Mouse (Mus musculus): ENCODE results near the gene Crnn. TPM values are rescaled to one million over a fixed set of nuclear protein-coding genes. Genes with fewer than 3 reads are reported as not detected.

Gene Crnn
- polyA plus RNA-seq (2015; fragmentation: Nextera tagmentation; extraction: Ambion mirVana): 0.68 TPM in 1 of 2 replicates, not detected in the other

DNA sequence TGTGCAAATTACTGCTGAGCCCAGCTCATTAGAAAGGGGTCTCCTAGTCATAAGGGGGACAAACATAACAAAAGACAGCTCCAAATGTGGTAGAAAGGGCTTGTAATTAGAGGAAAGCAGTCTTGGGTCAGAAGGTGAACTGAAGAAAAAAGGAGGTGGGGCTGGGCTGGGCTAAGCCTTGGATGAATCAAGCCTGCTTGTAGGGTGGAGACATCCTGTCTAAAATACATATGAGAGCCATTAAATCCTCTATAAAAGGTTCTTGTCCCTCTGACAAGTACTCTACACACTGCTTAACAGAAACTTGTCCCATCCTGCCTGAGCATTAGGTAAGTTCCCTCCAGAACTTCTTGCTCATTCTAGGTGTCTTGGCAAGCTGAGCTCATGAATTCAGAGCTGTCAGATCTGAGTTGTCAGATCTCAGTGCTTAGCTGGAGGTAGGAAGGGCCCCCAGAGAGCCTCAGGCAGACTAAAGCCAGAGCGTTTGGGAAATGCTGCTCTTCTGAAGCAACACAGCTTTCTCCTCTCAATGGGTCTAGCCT, at the start of gene Crnn:
Gene Crnn, plus strand, starts transcription at position 278 of the 542 bp plus-strand sequence.
- no peaks in the 10 kb centered on the region for H3K9me3 ChIP-seq
- no peak within 1 kb of the TSS for H3K4me2 ChIP-seq
- no peaks in the 10 kb centered on the region for H3K4me1 ChIP-seq
- WGBS: 48% methylated on average over 1 of the region's 1 CpGs
- no peak within 1 kb of the TSS for H3K9ac ChIP-seq
- no peak within 1 kb of the TSS for H3K27ac ChIP-seq
- H3K36me3 ChIP-seq: no peaks in the 10 kb centered on the region
- no peak within 1 kb of the TSS for H3K4me3 ChIP-seq (replicated peaks)
- no peaks in the 10 kb centered on the region for H3K27me3 ChIP-seq (replicated peaks)
- peak; percentile 47; the same call in 1 of the 2 replicates for ATAC-seq (ENCODE audit: insufficient read depth, low FRiP score, low read depth)

- no peaks in the 10 kb centered on the region for H3K36me3 ChIP-seq
- H3K9ac ChIP-seq: no peak overlapping the region
- no peak overlapping the region for H3K27ac ChIP-seq
- no peaks in the 10 kb centered on the region for H3K27me3 ChIP-seq (replicated peaks)
- H3K4me3 ChIP-seq (replicated peaks): no peak overlapping the region
- ATAC-seq (ENCODE audit: insufficient read depth, low FRiP score, low read depth): no peak
- H3K9me3 ChIP-seq: no peaks in the 10 kb centered on the region
- H3K4me2 ChIP-seq: no peak overlapping the region
- no peaks in the 10 kb centered on the region for H3K4me1 ChIP-seq
- 62% methylated on average over 2 of the region's 2 CpGs for WGBS
These were observed 48.1 kb upstream of the Crnn start for GRCm38 (mm10) chr3:93096447-93096846.

DNA sequence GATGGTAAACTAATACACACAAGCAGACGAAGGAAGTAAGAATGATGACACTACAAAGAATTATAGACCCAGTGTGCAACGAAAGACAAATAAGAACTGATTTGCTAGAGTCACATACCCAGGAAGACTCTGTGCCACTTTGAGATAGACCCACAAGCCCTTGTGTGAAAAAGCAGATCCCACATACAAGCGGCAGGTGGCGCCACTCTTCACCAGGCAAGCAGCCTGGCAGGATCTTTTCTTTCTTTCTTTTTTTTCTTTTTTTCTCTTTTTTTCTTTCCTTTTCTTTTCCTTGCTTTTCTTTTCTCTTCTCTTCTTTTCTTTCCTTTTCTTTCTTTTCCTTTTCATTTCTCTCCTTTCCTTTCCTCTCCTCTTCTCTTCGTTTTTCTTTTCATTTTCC, 32.9 kb upstream of the Crnn start:
- no peak for ATAC-seq (ENCODE audit: insufficient read depth, low FRiP score, low read depth)
- 35% methylated on average over 5 of the region's 5 CpGs for WGBS
- H3K36me3 ChIP-seq: no peaks in the 10 kb centered on the region
- no peaks in the 10 kb centered on the region for H3K27me3 ChIP-seq (replicated peaks)
- H3K4me2 ChIP-seq: no peak overlapping the region
- no peaks in the 10 kb centered on the region for H3K4me1 ChIP-seq
- no peak overlapping the region for H3K4me3 ChIP-seq (replicated peaks)
- no peak overlapping the region for H3K9ac ChIP-seq
- no peaks in the 10 kb centered on the region for H3K9me3 ChIP-seq
- no peak overlapping the region for H3K27ac ChIP-seq

DNA sequence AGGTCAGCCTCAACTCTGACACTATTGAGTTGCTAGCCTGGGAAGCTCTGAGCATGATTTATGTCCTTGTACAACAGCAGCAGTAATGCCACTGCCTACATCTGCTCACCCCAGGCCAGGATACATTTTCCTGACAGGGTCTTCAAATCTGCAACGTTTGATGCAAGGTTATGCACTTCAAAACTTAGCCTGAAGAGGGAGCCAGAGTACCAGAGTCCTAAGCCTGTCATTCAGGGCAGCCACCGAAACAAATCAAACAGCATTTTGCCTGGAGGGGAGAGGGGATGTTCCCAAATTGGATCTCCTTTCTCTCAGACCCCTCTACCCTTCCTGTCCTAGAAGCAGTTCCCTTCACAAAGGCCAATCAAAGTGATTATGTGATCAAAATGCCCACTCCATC, 30.1 kb upstream of the Crnn start:
- Histone ChIP-seq H3K36me3 (no peaks in the 10 kb centered on the region), H3K4me3 (replicated peaks) (no peak overlapping the region), H3K4me1 (no peaks in the 10 kb centered on the region), H3K9me3 (no peaks in the 10 kb centered on the region), H3K9ac (no peak overlapping the region), H3K27me3 (replicated peaks) (no peaks in the 10 kb centered on the region), H3K27ac (no peak overlapping the region), H3K4me2 (no peak overlapping the region)
- no peak for ATAC-seq (ENCODE audit: insufficient read depth, low FRiP score, low read depth)
- WGBS: 2% methylated on average over 2 of the region's 2 CpGs

DNA sequence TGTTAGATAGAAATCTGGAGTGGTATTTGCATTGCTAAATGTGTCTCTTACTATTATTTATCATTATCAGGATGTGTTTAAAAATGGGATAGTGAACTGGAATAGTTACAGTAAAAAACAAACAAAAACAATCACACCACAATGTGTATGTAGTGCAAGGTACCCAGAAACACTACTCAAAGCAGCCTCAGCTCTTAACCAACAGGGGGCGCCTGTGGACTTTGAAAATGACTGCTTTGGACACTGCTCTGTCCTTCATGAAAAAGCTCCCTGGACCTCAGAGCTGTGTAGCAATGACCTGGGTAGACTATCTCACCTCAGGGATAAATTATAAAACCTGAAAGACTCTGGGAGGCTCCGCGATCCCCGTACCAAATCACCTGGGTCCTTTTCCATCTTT, 25.5 kb upstream of the Crnn start:
- H3K4me1 ChIP-seq: no peaks in the 10 kb centered on the region
- H3K27me3 ChIP-seq (replicated peaks): no peaks in the 10 kb centered on the region
- H3K27ac ChIP-seq: no peak overlapping the region
- H3K9ac ChIP-seq: no peak overlapping the region
- H3K4me3 ChIP-seq (replicated peaks): no peak overlapping the region
- no peaks in the 10 kb centered on the region for H3K9me3 ChIP-seq
- WGBS: 46% methylated on average over 4 of the region's 4 CpGs
- H3K4me2 ChIP-seq: no peak overlapping the region
- ATAC-seq (ENCODE audit: insufficient read depth, low FRiP score, low read depth): no peak
- no peaks in the 10 kb centered on the region for H3K36me3 ChIP-seq

GRCm38 (mm10) chr3:93128052-93128451, 16.5 kb upstream of the Crnn start:
- Histone ChIP-seq H3K27ac (peak overlapping the region; percentile 57; the same call in 1 of the 2 replicates), H3K4me2 (no peak overlapping the region), H3K9me3 (no peaks in the 10 kb centered on the region), H3K4me1 (no peaks in the 10 kb centered on the region), H3K27me3 (replicated peaks) (no peaks in the 10 kb centered on the region), H3K36me3 (no peaks in the 10 kb centered on the region), H3K4me3 (replicated peaks) (no peak overlapping the region), H3K9ac (no peak overlapping the region)
- WGBS: 36% methylated on average over 4 of the region's 4 CpGs
- ATAC-seq (ENCODE audit: insufficient read depth, low FRiP score, low read depth): peak; percentile 23; the same call in 1 of the 2 replicates

- H3K27me3 ChIP-seq (replicated peaks): no peaks in the 10 kb centered on the region
These were observed 15.5 kb upstream of the Crnn start for GRCm38 (mm10) chr3:93129076-93129475.

GRCm38 (mm10) chr3:93130460-93130859, 14.1 kb upstream of the Crnn start:
- 10% methylated on average over 3 of the region's 3 CpGs for WGBS

More at GRCm38 (mm10) chr3:93129076-93129475, 15.5 kb upstream of the Crnn start:
- Histone ChIP-seq H3K4me1 (no peaks in the 10 kb centered on the region), H3K36me3 (no peaks in the 10 kb centered on the region), H3K9me3 (no peaks in the 10 kb centered on the region), H3K27ac (no peak overlapping the region), H3K4me3 (replicated peaks) (no peak overlapping the region), H3K9ac (no peak overlapping the region), H3K4me2 (no peak overlapping the region)
- no peak for ATAC-seq (ENCODE audit: insufficient read depth, low FRiP score, low read depth)
- 50% methylated on average over 5 of the region's 5 CpGs for WGBS

GRCm38 (mm10) chr3:93162502-93162901, 17.9 kb downstream of the Crnn start:
- ATAC-seq (ENCODE audit: insufficient read depth, low FRiP score, low read depth): no peak
- no peak overlapping the region for H3K27ac ChIP-seq
- H3K4me1 ChIP-seq: no peaks in the 10 kb centered on the region
- no peak overlapping the region for H3K4me2 ChIP-seq
- H3K36me3 ChIP-seq: no peaks in the 10 kb centered on the region
- H3K27me3 ChIP-seq (replicated peaks): no peaks in the 10 kb centered on the region
- H3K4me3 ChIP-seq (replicated peaks): no peak overlapping the region
- H3K9ac ChIP-seq: no peak overlapping the region
- no peaks in the 10 kb centered on the region for H3K9me3 ChIP-seq
- 73% methylated on average over 6 of the region's 6 CpGs for WGBS

More at GRCm38 (mm10) chr3:93130460-93130859, 14.1 kb upstream of the Crnn start:
- Histone ChIP-seq H3K27ac (no peak overlapping the region), H3K36me3 (no peaks in the 10 kb centered on the region), H3K4me3 (replicated peaks) (no peak overlapping the region), H3K4me1 (no peaks in the 10 kb centered on the region), H3K4me2 (no peak overlapping the region), H3K9me3 (no peaks in the 10 kb centered on the region), H3K27me3 (replicated peaks) (no peaks in the 10 kb centered on the region), H3K9ac (no peak overlapping the region)
- peak; percentile 22; the same call in 1 of the 2 replicates for ATAC-seq (ENCODE audit: insufficient read depth, low FRiP score, low read depth)

- no peak overlapping the region for H3K27ac ChIP-seq
- H3K27me3 ChIP-seq (replicated peaks): no peaks in the 10 kb centered on the region
- ATAC-seq (ENCODE audit: insufficient read depth, low FRiP score, low read depth): no peak
- no peak overlapping the region for H3K4me2 ChIP-seq
- no peaks in the 10 kb centered on the region for H3K9me3 ChIP-seq
- WGBS: 52% methylated on average over 1 of the region's 1 CpGs
- H3K4me1 ChIP-seq: no peaks in the 10 kb centered on the region
- no peaks in the 10 kb centered on the region for H3K36me3 ChIP-seq
- no peak overlapping the region for H3K4me3 ChIP-seq (replicated peaks)
- no peak overlapping the region for H3K9ac ChIP-seq
These were observed 18.5 kb downstream of the Crnn start for GRCm38 (mm10) chr3:93162996-93163592.

GRCm38 (mm10) chr3:93180856-93181255, 36.3 kb downstream of the Crnn start:
- 87% methylated on average over 4 of the region's 4 CpGs for WGBS

DNA sequence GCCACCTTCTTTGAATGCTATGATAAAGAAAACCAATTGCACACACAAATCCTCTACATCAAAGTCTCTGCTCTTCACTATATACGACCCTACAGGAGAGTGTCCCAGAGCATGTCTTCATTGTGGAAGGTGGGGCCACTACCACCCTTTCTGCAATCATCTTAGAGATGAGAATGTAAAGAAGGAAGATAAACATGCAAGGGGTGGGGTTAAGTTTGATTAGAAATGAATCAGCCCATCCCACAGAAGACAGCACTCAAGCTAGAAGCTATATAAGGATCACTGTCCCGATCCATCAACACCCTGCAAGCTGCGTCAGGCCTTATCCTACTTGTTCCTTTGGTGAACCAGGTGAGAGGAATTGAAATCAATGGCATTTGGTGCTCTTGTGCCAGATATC, 52.4 kb downstream of the Crnn start, which contains the start of gene Flg2:
Gene Flg2, plus strand, starts transcription at position 301 of the 400 bp plus-strand sequence.
- Histone ChIP-seq H3K36me3 (no peaks in the 10 kb centered on the region), H3K4me2 (no peak within 1 kb of the TSS), H3K4me3 (replicated peaks) (no peak within 1 kb of the TSS), H3K27me3 (replicated peaks) (no peaks in the 10 kb centered on the region), H3K4me1 (no peaks in the 10 kb centered on the region), H3K27ac (no peak within 1 kb of the TSS), H3K9ac (no peak within 1 kb of the TSS), H3K9me3 (no peaks in the 10 kb centered on the region)
- WGBS: 77% methylated on average over 3 of the region's 3 CpGs
- no peak for ATAC-seq (ENCODE audit: insufficient read depth, low FRiP score, low read depth)

More at GRCm38 (mm10) chr3:93180856-93181255, 36.3 kb downstream of the Crnn start:
- no peak overlapping the region for H3K27ac ChIP-seq
- H3K4me2 ChIP-seq: no peak overlapping the region
- ATAC-seq (ENCODE audit: insufficient read depth, low FRiP score, low read depth): no peak
- H3K27me3 ChIP-seq (replicated peaks): no peaks in the 10 kb centered on the region
- H3K4me1 ChIP-seq: no peaks in the 10 kb centered on the region
- H3K9ac ChIP-seq: no peak overlapping the region
- H3K4me3 ChIP-seq (replicated peaks): no peak overlapping the region
- no peaks in the 10 kb centered on the region for H3K36me3 ChIP-seq
- no peaks in the 10 kb centered on the region for H3K9me3 ChIP-seq
